Mouse (Mus musculus) ES-E14 (cell line): ENCODE results near the gene Tmem156.

Source experiments
- HCFC1 ChIP-seq: IDR thresholded peaks from 2 replicates; pipeline ENCODE4 v1.6.1; 2012; ENCODE audit warnings: low read length, inconsistent platforms, borderline replicate concordance; ENCODE audit not compliant: insufficient read depth
- ZC3H11A ChIP-seq: IDR thresholded peaks from 2 replicates; pipeline ENCODE4 v1.6.1; 2012; ENCODE audit warnings: low read depth, mild to moderate bottlenecking, inconsistent platforms, low read length, borderline replicate concordance

- TF ChIP-seq ZC3H11A: no peak
- no peak for TF ChIP-seq HCFC1
Observed at GRCm38 (mm10) chr5:65006011-65006491, 85.9 kb downstream of the Tmem156 start.
